Mouse (Mus musculus): ENCODE measurements around the gene Fam131b.

- TF ChIP-seq CTCF (IDR thresholded peaks at IDR 0.05) (no peak), POLR2A (IDR thresholded peaks at IDR 0.05; ENCODE audit: insufficient read depth, low read depth, low read length) (no peak), EP300 (IDR thresholded peaks at IDR 0.05; ENCODE audit: insufficient read depth, low read depth, low read length) (no peak)
Observed at GRCm38 (mm10) chr6:42299362-42299761, 25.1 kb downstream of the Fam131b start.
